Mouse (Mus musculus) MN1 (cell line): ENCODE data around the gene Wdr37.
"Not testable (repeated sequence)": the region's sequence is repeated elsewhere in the genome, so short reads cannot be mapped to it uniquely, and the experiment has no call there.

Experiments used
- DNase-seq: peaks from one replicate; pipeline ENCODE4 v3.0.0-alpha.2; 2016; ENCODE audit warnings: low spot score

Wdr37 gene

GRCm38 (mm10) chr13:8871314-8871962 lies at the start of gene Wdr37:
Gene Wdr37 (minus strand): TSS chr13:8871909.
- peak; percentile 41 for DNase-seq

GRCm38 (mm10) chr13:8913890-8914289 lies 42.2 kb upstream of the Wdr37 start:
- DNase-seq: not testable (repeated sequence)

GRCm38 (mm10) chr13:8905986-8906385 lies 34.3 kb upstream of the Wdr37 start:
- not testable (repeated sequence) for DNase-seq

GRCm38 (mm10) chr13:8888603-8889002 lies 16.9 kb upstream of the Wdr37 start:
- DNase-seq: peak; percentile 42

- no peak for DNase-seq
Measured at GRCm38 (mm10) chr13:8886185-8886560, 14.5 kb upstream of the Wdr37 start.

- peak; percentile 98 for DNase-seq
Measured at GRCm38 (mm10) chr13:8885445-8886184, 13.9 kb upstream of the Wdr37 start, which contains the start of gene Idi1. Gene Idi1 (plus strand): TSS chr13:8885501.

GRCm38 (mm10) chr13:8883870-8884269 lies 12.2 kb upstream of the Wdr37 start:
- not testable (repeated sequence) for DNase-seq

GRCm38 (mm10) chr13:8881611-8882010 lies 9.9 kb upstream of the Wdr37 start:
- no peak for DNase-seq

GRCm38 (mm10) chr13:8873776-8874175 lies 2.1 kb upstream of the Wdr37 start:
- DNase-seq: no peak

GRCm38 (mm10) chr13:8870510-8871313 lies 997 bp downstream of the Wdr37 start:
- DNase-seq: peak; percentile 94

GRCm38 (mm10) chr13:8870160-8870509 lies 1.6 kb downstream of the Wdr37 start:
- no peak for DNase-seq

GRCm38 (mm10) chr13:8869578-8870157 lies 2.0 kb downstream of the Wdr37 start:
- no peak for DNase-seq

- DNase-seq: no peak
Measured at GRCm38 (mm10) chr13:8866612-8867011, 5.1 kb downstream of the Wdr37 start.

- no peak for DNase-seq
Measured at GRCm38 (mm10) chr13:8864990-8865389, 6.7 kb downstream of the Wdr37 start.

- no peak for DNase-seq
Measured at GRCm38 (mm10) chr13:8860861-8861260, 10.8 kb downstream of the Wdr37 start.

GRCm38 (mm10) chr13:8858453-8858852 lies 13.3 kb downstream of the Wdr37 start:
- no peak for DNase-seq

GRCm38 (mm10) chr13:8854769-8855168 lies 16.9 kb downstream of the Wdr37 start:
- DNase-seq: no peak

- no peak for DNase-seq
Measured at GRCm38 (mm10) chr13:8853424-8853823, 18.3 kb downstream of the Wdr37 start.

- DNase-seq: peak; percentile 81
Measured at GRCm38 (mm10) chr13:8849311-8849710, 22.4 kb downstream of the Wdr37 start.

- peak; percentile 42 for DNase-seq
Measured at GRCm38 (mm10) chr13:8847702-8848101, 24.0 kb downstream of the Wdr37 start.

- DNase-seq: no peak
Measured at GRCm38 (mm10) chr13:8842273-8842672, 29.4 kb downstream of the Wdr37 start.

GRCm38 (mm10) chr13:8841846-8842245 lies 29.9 kb downstream of the Wdr37 start:
- not testable (repeated sequence) for DNase-seq
